Mouse (Mus musculus) kidney, adult 2 months (tissue): ENCODE measurements around the gene B3gnt2.

Experiments used
- CTCF ChIP-seq: fragments of 200-500 bp; conservative IDR thresholded peaks from 2 replicates; pipeline ENCODE4 v1.5.1; 2011; ENCODE audit warnings: low read depth, mild to moderate bottlenecking, control low read depth, low read length, moderate library complexity, mixed read lengths; ENCODE audit not compliant: insufficient read depth, insufficient read length
- POLR2A ChIP-seq: fragments of 200-500 bp; IDR thresholded peaks from one replicate; pipeline ENCODE4 v1.6.1; 2011; ENCODE audit warnings: low read depth, low read length, control low read depth

DNA sequence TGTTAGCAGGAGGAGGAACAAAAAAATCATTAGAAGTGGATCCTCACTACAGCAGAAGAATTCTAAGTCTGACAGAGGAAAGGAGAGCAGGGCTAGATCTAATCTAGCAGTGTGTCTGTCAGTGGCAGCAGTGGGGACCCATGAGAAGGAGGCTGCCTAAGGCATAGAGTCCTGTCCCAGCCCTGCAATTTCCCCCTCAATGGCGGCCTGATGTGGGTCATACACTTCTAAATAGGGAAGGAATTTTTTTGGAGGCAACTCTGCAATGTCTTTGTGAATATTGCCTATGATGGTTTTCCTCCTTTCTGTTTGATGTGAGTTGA is 66.9 kb downstream of the B3gnt2 start:
- no peak for TF ChIP-seq POLR2A
- no peak for TF ChIP-seq CTCF
